Comparison of ENCODE assay signal across 31 mouse cellular contexts in the genomic region with DNA sequence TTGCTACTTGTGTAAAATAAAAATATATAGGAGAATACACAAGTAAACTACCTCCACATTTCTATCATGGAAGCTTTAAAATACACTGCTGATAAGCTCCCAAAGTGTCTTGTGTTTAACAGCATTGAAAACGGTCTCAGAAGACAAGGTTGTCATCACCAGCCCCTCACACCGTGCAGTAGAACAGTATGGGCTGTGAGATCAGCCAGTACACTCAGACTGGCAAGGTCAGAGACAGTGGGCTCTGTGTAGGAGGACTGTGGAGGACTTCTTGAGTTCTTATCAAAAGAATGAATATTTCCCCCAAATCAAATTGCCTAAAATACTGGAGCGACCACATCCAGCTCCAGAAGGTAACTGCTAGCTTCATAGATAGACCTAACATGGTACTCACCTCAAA. TPM values are rescaled to one million over a fixed set of nuclear protein-coding genes. Genes with fewer than 3 reads are reported as not detected.
A peak's percentile ranks its signal among the peaks of the same experiment; 100 is the strongest.
DNase-seq lines count a peak whose midpoint lies in the region; ATAC-seq and TF ChIP-seq lines count a peak whose summit lies in the region.
"Had no signal": no experiment of that assay in that cellular context is flagged by ENCODE, and none has a peak within 500 bp of the region (broad histone marks: within the 10 kb centered on the region; RNA-seq: fewer than 3 reads in every experiment).

No protein-coding gene starts in this region.

- peaks cover 30% of the 10 kb centered on the region for H3K4me1 ChIP-seq in heart, embryonic 13.5 days
- H3K4me1 ChIP-seq in spleen, adult 2 months (ENCODE audit: control insufficient read depth, insufficient read depth, insufficient read length) = peaks cover 17% of the 10 kb centered on the region; the same call in 1 of the 2 replicates
- peaks cover 27% of the 10 kb centered on the region for H3K4me1 ChIP-seq in bone marrow macrophage, adult 2 months (ENCODE audit: control insufficient read depth, insufficient read depth, low read length)
- no peaks in the 10 kb centered on the region for H3K4me1 ChIP-seq in forebrain, postnatal 0 days (ENCODE audit: insufficient read depth)
- H3K4me1 ChIP-seq: forebrain, embryonic 13.5 days; hindbrain, embryonic 12.5 days; limb, embryonic 13.5 days; neural tube, embryonic 15.5 days had no signal

- H3K27ac ChIP-seq in heart, embryonic 13.5 days (replicated peaks) = no peak overlapping the region; the same call in 1 of the 2 replicates
- peak overlapping the region; percentile 95 for H3K27ac ChIP-seq in spleen, adult 2 months (ENCODE audit: insufficient read depth, low read length)
- H3K27ac ChIP-seq in bone marrow macrophage, adult 2 months (ENCODE audit: insufficient read depth, low read depth, low read length) = peak overlapping the region; percentile 98
- H3K27ac ChIP-seq in forebrain, postnatal 0 days (ENCODE audit: low read depth, low read length) = no peak overlapping the region
- H3K27ac ChIP-seq: forebrain, embryonic 13.5 days; hindbrain, embryonic 12.5 days; hindbrain, postnatal 0 days; left cerebral cortex, adult 2 months; limb, embryonic 13.5 days; liver, embryonic 12.5 days; neural tube, embryonic 15.5 days; stomach, postnatal 0 days had no signal

- TF ChIP-seq CTCF in spleen, adult 2 months (IDR thresholded peaks at IDR 0.05; ENCODE audit: extremely low read depth, insufficient read depth, insufficient read length, insufficient replicate concordance) = no peak
- no peak for TF ChIP-seq CTCF in bone marrow macrophage, adult 2 months (IDR thresholded peaks at IDR 0.05; ENCODE audit: low read depth, low read length)
- no peak for TF ChIP-seq CTCF in forebrain, postnatal 0 days (IDR thresholded peaks at IDR 0.05; ENCODE audit: low read depth)

- H3K9ac ChIP-seq in heart, embryonic 13.5 days = no peak overlapping the region
- no peak overlapping the region for H3K9ac ChIP-seq in forebrain, postnatal 0 days
- H3K9ac ChIP-seq: forebrain, embryonic 13.5 days; hindbrain, embryonic 12.5 days; limb, embryonic 13.5 days; liver, embryonic 12.5 days; neural tube, embryonic 15.5 days had no signal

- H3K27me3 ChIP-seq in heart, embryonic 13.5 days (replicated peaks) = no peaks in the 10 kb centered on the region
- H3K27me3 ChIP-seq in spleen, adult 2 months (ENCODE audit: control insufficient read depth, insufficient read depth, low read length) = no peaks in the 10 kb centered on the region
- no peaks in the 10 kb centered on the region for H3K27me3 ChIP-seq in forebrain, postnatal 0 days (ENCODE audit: insufficient read depth, low read length)
- H3K27me3 ChIP-seq: forebrain, embryonic 13.5 days; hindbrain, embryonic 12.5 days; limb, embryonic 13.5 days; liver, embryonic 12.5 days; neural tube, embryonic 15.5 days had no signal

- no peak overlapping the region for H3K4me3 ChIP-seq in heart, embryonic 13.5 days
- H3K4me3 ChIP-seq in spleen, adult 2 months (ENCODE audit: extremely low read depth, insufficient read depth, insufficient read length) = no peak overlapping the region
- H3K4me3 ChIP-seq in bone marrow macrophage, adult 2 months (ENCODE audit: insufficient read depth, low read length) = no peak overlapping the region
- H3K4me3 ChIP-seq in forebrain, postnatal 0 days (ENCODE audit: low read depth, low read length) = no peak overlapping the region
- H3K4me3 ChIP-seq: forebrain, embryonic 13.5 days; hindbrain, embryonic 12.5 days; left cerebral cortex, adult 2 months; limb, embryonic 13.5 days; liver, embryonic 12.5 days; neural tube, embryonic 15.5 days had no signal

- H3K4me2 ChIP-seq in heart, embryonic 13.5 days = peak overlapping the region; percentile 22; the same call in 1 of the 2 replicates
- no peak overlapping the region for H3K4me2 ChIP-seq in forebrain, postnatal 0 days (ENCODE audit: low read depth)
- H3K4me2 ChIP-seq: forebrain, embryonic 13.5 days; hindbrain, embryonic 12.5 days; limb, embryonic 13.5 days; liver, embryonic 12.5 days; neural tube, embryonic 15.5 days had no signal

- DNase-seq in heart, postnatal 25 days (ENCODE audit: low spot score) = no peak
- DNase-seq in spleen, adult 2 months (ENCODE audit: low read depth in 1 of 2, low spot score in 2 of 2) = peak in 1 of 2 experiments; percentile 2
- no peak for DNase-seq in spleen, adult 12 weeks (ENCODE audit: low spot score)
- DNase-seq in forebrain, postnatal 0 days = no peak
- DNase-seq in left cerebral cortex, adult 11 months (ENCODE audit: low spot score) = no peak
- DNase-seq: adrenal gland, adult 2 months; adrenal gland, postnatal 36 days; cerebellum, adult 8-10 months; cerebellum, postnatal 36 days; gastrocnemius, postnatal 36 days; heart, adult 18-20 months; kidney, adult 11 months; kidney, postnatal 14 days; lung, adult 18-20 months; midbrain, embryonic 14.5 days; right cerebral cortex, postnatal 25 days; spleen, adult 18-20 months; thymus, adult 18-20 months had no signal

- H3K36me3 ChIP-seq in heart, embryonic 13.5 days = peaks cover 15% of the 10 kb centered on the region
- no peaks in the 10 kb centered on the region for H3K36me3 ChIP-seq in spleen, adult 2 months (ENCODE audit: control insufficient read depth, insufficient read depth, low read length)
- H3K36me3 ChIP-seq in forebrain, postnatal 0 days (ENCODE audit: insufficient read depth) = no peaks in the 10 kb centered on the region

- ATAC-seq in heart, embryonic 13.5 days (ENCODE audit: extremely low read depth, insufficient number of reproducible peaks, low FRiP score, low TSS enrichment) = no peak
- no peak for ATAC-seq in forebrain, postnatal 0 days
- ATAC-seq: forebrain, embryonic 13.5 days; hindbrain, postnatal 0 days; liver, embryonic 12.5 days; lung, postnatal 0 days had no signal

- H3K9me3 ChIP-seq in heart, embryonic 13.5 days = peaks cover 26% of the 10 kb centered on the region
- H3K9me3 ChIP-seq in forebrain, postnatal 0 days (ENCODE audit: low read length) = peaks cover 5% of the 10 kb centered on the region; the same call in 1 of the 2 replicates

- WGBS in heart, embryonic 13.5 days = 23% methylated on average over 3 of the region's 3 CpGs
- 82% methylated on average over 3 of the region's 3 CpGs for WGBS in spleen, adult 2 months
- WGBS in forebrain, postnatal 0 days = 97% methylated on average over 3 of the region's 3 CpGs

- intact Hi-C loops in heart, postnatal 25 days (cut with DNase I) = no loop called here

- no peak for TF ChIP-seq POLR2A in spleen, adult 2 months (IDR thresholded peaks at IDR 0.05; ENCODE audit: low read depth, low read length)
- no peak for TF ChIP-seq POLR2A in bone marrow macrophage, adult 2 months (IDR thresholded peaks at IDR 0.05; ENCODE audit: borderline replicate concordance, low read depth, low read length)

RNA-seq across cellular contexts. Expression of a gene that starts 24.0 kb away (rescaled TPM):
- polyA plus RNA-seq in heart, embryonic 13.5 days (2015; fragmentation: Nextera tagmentation; extraction: Ambion mirVana) = 0.13 TPM in 1 of 2 replicates, not detected in the other
- under 1 TPM; 0.28 to 0.29 TPM for total RNA-seq in heart, postnatal 25 days (2021)
- polyA plus RNA-seq in spleen, adult 2 months (2012; rRNA removed) = 91.9 and 111 TPM in 2 replicates
- 6.5 and 6.8 TPM in 2 replicates for polyA plus RNA-seq in bone marrow macrophage, adult 2 months (2012; ENCODE audit: insufficient read depth, insufficient read length, missing spikeins)
- not detected in 2 replicates for total RNA-seq in forebrain, postnatal 0 days (2014; rRNA removed)
- polyA plus RNA-seq in forebrain, postnatal 0 days (2015; fragmentation: Nextera tagmentation; extraction: Ambion mirVana) = not detected in 2 replicates
- total RNA-seq: gastrocnemius, postnatal 36 days; hindbrain, postnatal 0 days; layer of hippocampus, postnatal 10 days; left cerebral cortex, adult 2 months; left cerebral cortex, postnatal 36 days had no signal
- polyA plus RNA-seq: hindbrain, embryonic 12.5 days; hindbrain, postnatal 0 days; liver, embryonic 12.5 days; midbrain, embryonic 14.5 days; neural tube, embryonic 15.5 days had no signal

RNA-seq across cellular contexts. Expression of a gene that starts 25.4 kb away (rescaled TPM):
- polyA plus RNA-seq in heart, embryonic 13.5 days (2015; fragmentation: Nextera tagmentation; extraction: Ambion mirVana) = 2.3 and 2.5 TPM in 2 replicates
- 1 to 10 TPM; 1.4 to 1.6 TPM for total RNA-seq in heart, postnatal 25 days (2021)
- 19.3 and 21.5 TPM in 2 replicates for polyA plus RNA-seq in spleen, adult 2 months (2012; rRNA removed)
- polyA plus RNA-seq in bone marrow macrophage, adult 2 months (2012; ENCODE audit: insufficient read depth, insufficient read length, missing spikeins) = 33.0 and 34.1 TPM in 2 replicates
- total RNA-seq in forebrain, postnatal 0 days (2014; rRNA removed) = 0.46 and 0.52 TPM in 2 replicates
- polyA plus RNA-seq in forebrain, postnatal 0 days (2015; fragmentation: Nextera tagmentation; extraction: Ambion mirVana) = 0.68 and 0.74 TPM in 2 replicates

Comparison
In these comparisons a context has a peak if more than half of its experiments do, and no peak if none do; other contexts are left out.
1. H3K27ac ChIP-seq: peak in spleen, adult 2 months (single experiment) and bone marrow macrophage, adult 2 months (single experiment); none in heart, embryonic 13.5 days (single experiment) and forebrain, postnatal 0 days (single experiment).
2. RNA of a gene that starts 24.0 kb away (polyA plus RNA-seq): 91.9 to 111 TPM in spleen, adult 2 months; 6.5 to 6.8 TPM in bone marrow macrophage, adult 2 months, 0.13 TPM in heart, embryonic 13.5 days and not detected in forebrain, postnatal 0 days; every median in the first group is over 10 times any median in the second.